Mouse (Mus musculus) midbrain, embryonic 10.5 days (tissue): ENCODE data around the gene Gm20481. TPM values are rescaled to one million over a fixed set of nuclear protein-coding genes. Genes with fewer than 3 reads are reported as not detected.
"Not testable (repeated sequence)": the region's sequence is repeated elsewhere in the genome, so short reads cannot be mapped to it uniquely, and the experiment has no call there.

Experiments used
- DNase-seq: peaks from one replicate; pipeline ENCODE4 v3.0.0-alpha.2; 2017; ENCODE audit warnings: low spot score
- H3K27ac ChIP-seq: fragments of 300-500 bp; sonication (generic); replicated peaks from 2 replicates; pipeline ENCODE4 v1.5.1; 2016; ENCODE audit warnings: mild to moderate bottlenecking
- H3K27me3 ChIP-seq: fragments of 300-500 bp; sonication (generic); 2 replicates; pipeline ENCODE4 v1.6.1; 2016; ENCODE audit warnings: low read depth, mild to moderate bottlenecking; ENCODE audit not compliant: poor library complexity, severe bottlenecking
- H3K36me3 ChIP-seq: fragments of 300-500 bp; sonication (generic); 2 replicates; pipeline ENCODE4 v1.6.1; 2016; ENCODE audit warnings: mild to moderate bottlenecking, moderate library complexity
- H3K4me1 ChIP-seq: fragments of 300-500 bp; sonication (generic); 2 replicates; pipeline ENCODE4 v1.6.1; 2016
- H3K4me3 ChIP-seq: fragments of 300-500 bp; sonication (generic); 2 replicates; pipeline ENCODE4 v1.5.1; 2016; ENCODE audit warnings: mild to moderate bottlenecking, moderate library complexity
- H3K9me3 ChIP-seq: fragments of 300-500 bp; sonication (generic); replicated peaks from 2 replicates; pipeline ENCODE4 v1.6.1; 2016; ENCODE audit warnings: mild to moderate bottlenecking
- WGBS: fragments of 180-500 bp; shearing (Covaris S2); methylation state at CpG from one replicate; pipeline ENCODE4 v1.1.7; 2016; 5-methylcytosine and 5-hydroxymethylcytosine counted together
- polyA plus RNA-seq: library from polyadenylated mRNA; unstranded; fragments of >200 nt; fragmentation: Nextera tagmentation; extraction: Ambion mirVana; gene quantifications from 2 replicates; pipeline ENCODE4 v1.2.1, GENCODE M21; 2016

The Gm20481 gene
- polyA plus RNA-seq, 1 experiment from 2014 or later = 0.27 TPM

- Histone ChIP-seq H3K4me3 (peak overlapping the region; percentile 10; the same call in 1 of the 2 replicates), H3K27ac (no peak overlapping the region), H3K36me3 (peaks cover 64% of the 10 kb centered on the region), H3K27me3 (no peaks in the 10 kb centered on the region), H3K9me3 (no peaks in the 10 kb centered on the region), H3K4me1 (peaks cover 47% of the 10 kb centered on the region)
- DNase-seq = no peak
- WGBS = 96% methylated on average over 17 of the region's 17 CpGs
Measured at GRCm38 (mm10) chr17:35004075-35004717, 34.5 kb downstream of the Gm20481 start.

GRCm38 (mm10) chr17:35005158-35005557 is 35.4 kb downstream of the Gm20481 start:
- H3K36me3 ChIP-seq = peaks cover 73% of the 10 kb centered on the region
- peak overlapping the region; percentile 10; the same call in 1 of the 2 replicates for H3K4me3 ChIP-seq
- DNase-seq = no peak
- H3K27ac ChIP-seq = no peak overlapping the region
- no peaks in the 10 kb centered on the region for H3K27me3 ChIP-seq
- peaks cover 37% of the 10 kb centered on the region for H3K4me1 ChIP-seq
- WGBS = 91% methylated on average over 10 of the region's 10 CpGs
- no peaks in the 10 kb centered on the region for H3K9me3 ChIP-seq

GRCm38 (mm10) chr17:35005902-35006301 is 36.2 kb downstream of the Gm20481 start:
- Histone ChIP-seq H3K4me1 (peaks cover 32% of the 10 kb centered on the region), H3K36me3 (peaks cover 81% of the 10 kb centered on the region)
- H3K9me3 ChIP-seq, H3K27me3 ChIP-seq, H3K27ac ChIP-seq, H3K4me3 ChIP-seq, DNase-seq: not testable (repeated sequence)
- WGBS = 94% methylated on average over 4 of the region's 5 CpGs

GRCm38 (mm10) chr17:35007387-35007991 is 37.8 kb downstream of the Gm20481 start:
- Histone ChIP-seq H3K36me3 (peaks cover 94% of the 10 kb centered on the region), H3K4me1 (peaks cover 17% of the 10 kb centered on the region), H3K9me3 (no peaks in the 10 kb centered on the region), H3K27ac (no peak overlapping the region), H3K4me3 (no peak overlapping the region), H3K27me3 (no peaks in the 10 kb centered on the region)
- DNase-seq = no peak
- WGBS = 94% methylated on average over 7 of the region's 7 CpGs

- Histone ChIP-seq H3K4me3 (no peak overlapping the region), H3K4me1 (0 out of 2 replicates have a peak, but pooled peaks cover 1% of the 10 kb centered on the region), H3K27ac (no peak overlapping the region), H3K9me3 (no peaks in the 10 kb centered on the region), H3K27me3 (no peaks in the 10 kb centered on the region), H3K36me3 (peaks cover 98% of the 10 kb centered on the region)
- WGBS = 89% methylated on average over 7 of the region's 7 CpGs
- DNase-seq = no peak
Measured at GRCm38 (mm10) chr17:35009586-35009985, 39.9 kb downstream of the Gm20481 start.

GRCm38 (mm10) chr17:35011440-35011839 is 41.7 kb downstream of the Gm20481 start:
- 93% methylated on average over 8 of the region's 8 CpGs for WGBS
- no peak for DNase-seq
- peaks cover 100% of the 10 kb centered on the region for H3K36me3 ChIP-seq

GRCm38 (mm10) chr17:35012430-35012829 is 42.7 kb downstream of the Gm20481 start:
- Histone ChIP-seq H3K36me3 (peaks cover 100% of the 10 kb centered on the region), H3K9me3 (no peaks in the 10 kb centered on the region), H3K27me3 (no peaks in the 10 kb centered on the region), H3K4me1 (no peaks in the 10 kb centered on the region), H3K27ac (no peak overlapping the region), H3K4me3 (no peak overlapping the region)
- DNase-seq = no peak
- 94% methylated on average over 13 of the region's 13 CpGs for WGBS

More at GRCm38 (mm10) chr17:35011440-35011839, 41.7 kb downstream of the Gm20481 start:
- no peaks in the 10 kb centered on the region for H3K9me3 ChIP-seq
- no peak overlapping the region for H3K27ac ChIP-seq
- no peaks in the 10 kb centered on the region for H3K27me3 ChIP-seq
- no peak overlapping the region for H3K4me3 ChIP-seq
- H3K4me1 ChIP-seq = no peaks in the 10 kb centered on the region

GRCm38 (mm10) chr17:35013221-35013620 is 43.5 kb downstream of the Gm20481 start:
- no peaks in the 10 kb centered on the region for H3K4me1 ChIP-seq
- no peaks in the 10 kb centered on the region for H3K27me3 ChIP-seq
- peaks cover 100% of the 10 kb centered on the region for H3K36me3 ChIP-seq
- no peak overlapping the region for H3K27ac ChIP-seq
- no peak for DNase-seq
- 92% methylated on average over 6 of the region's 6 CpGs for WGBS
- H3K4me3 ChIP-seq = no peak overlapping the region
- H3K9me3 ChIP-seq = no peaks in the 10 kb centered on the region

- WGBS = 93% methylated on average over 16 of the region's 16 CpGs
- H3K27ac ChIP-seq = no peak overlapping the region
- no peaks in the 10 kb centered on the region for H3K27me3 ChIP-seq
- H3K36me3 ChIP-seq = peaks cover 90% of the 10 kb centered on the region
- no peak overlapping the region for H3K4me3 ChIP-seq
- no peaks in the 10 kb centered on the region for H3K4me1 ChIP-seq
- no peak for DNase-seq
- no peaks in the 10 kb centered on the region for H3K9me3 ChIP-seq
Measured at GRCm38 (mm10) chr17:35015296-35015695, 45.6 kb downstream of the Gm20481 start.

GRCm38 (mm10) chr17:35016376-35016775 is 46.7 kb downstream of the Gm20481 start, which contains the start of gene Vwa7:
TSS of gene Vwa7 (plus strand) at chr17:35016579.
- 88% methylated on average over 12 of the region's 12 CpGs for WGBS
- Histone ChIP-seq H3K36me3 (peaks cover 80% of the 10 kb centered on the region), H3K4me1 (peaks cover 11% of the 10 kb centered on the region), H3K9me3 (no peaks in the 10 kb centered on the region), H3K27me3 (no peaks in the 10 kb centered on the region), H3K4me3 (no peak within 1 kb of the TSS), H3K27ac (no peak within 1 kb of the TSS)
- DNase-seq = no peak

- DNase-seq = no peak
- WGBS = 83% methylated on average over 10 of the region's 10 CpGs
- peaks cover 73% of the 10 kb centered on the region for H3K36me3 ChIP-seq
Measured at GRCm38 (mm10) chr17:35016791-35017705, 47.3 kb downstream of the Gm20481 start.

GRCm38 (mm10) chr17:35017706-35018030 is 48.0 kb downstream of the Gm20481 start:
- DNase-seq = no peak

More at GRCm38 (mm10) chr17:35016791-35017705, 47.3 kb downstream of the Gm20481 start:
- H3K27me3 ChIP-seq = no peaks in the 10 kb centered on the region
- H3K27ac ChIP-seq = no peak overlapping the region
- no peak overlapping the region for H3K4me3 ChIP-seq
- H3K4me1 ChIP-seq = peaks cover 17% of the 10 kb centered on the region
- no peaks in the 10 kb centered on the region for H3K9me3 ChIP-seq

More at GRCm38 (mm10) chr17:35017706-35018030, 48.0 kb downstream of the Gm20481 start:
- Histone ChIP-seq H3K9me3 (no peaks in the 10 kb centered on the region), H3K27ac (no peak overlapping the region), H3K27me3 (no peaks in the 10 kb centered on the region), H3K4me1 (peaks cover 20% of the 10 kb centered on the region), H3K36me3 (peaks cover 67% of the 10 kb centered on the region), H3K4me3 (0 out of 2 replicates have a peak overlapping the region, but pooled peaks have one; percentile 1)
- 75% methylated on average over 14 of the region's 14 CpGs for WGBS
